Mouse (Mus musculus) neural tube, embryonic 13.5 days (tissue): ENCODE measurements around the gene Ahdc1. TPM values are rescaled to one million over a fixed set of nuclear protein-coding genes. Genes with fewer than 3 reads are reported as not detected.

Source experiments
- ATAC-seq: fragments of 200-750 bp; cut with Nextera tagmentation; 2 replicates; pipeline ENCODE4 v1.8.0; 2017; ENCODE audit warnings: low read depth, mild to moderate bottlenecking, moderate TSS enrichment, moderate library complexity
- H3K27ac ChIP-seq: fragments of 300-500 bp; sonication (generic); replicated peaks from 2 replicates; pipeline ENCODE4 v1.5.1; 2015; ENCODE audit warnings: moderate library complexity, mild to moderate bottlenecking, inconsistent platforms
- H3K27me3 ChIP-seq: fragments of 300-500 bp; sonication (generic); 2 replicates; pipeline ENCODE4 v1.6.1; 2015; ENCODE audit warnings: mild to moderate bottlenecking, inconsistent platforms
- H3K36me3 ChIP-seq: fragments of 300-500 bp; sonication (generic); 2 replicates; pipeline ENCODE4 v1.6.1; 2015; ENCODE audit warnings: mild to moderate bottlenecking, inconsistent platforms
- H3K4me1 ChIP-seq: fragments of 300-500 bp; sonication (generic); replicated peaks from 2 replicates; pipeline ENCODE4 v1.6.1; 2015; ENCODE audit warnings: inconsistent platforms
- H3K4me2 ChIP-seq: fragments of 300-500 bp; sonication (generic); 2 replicates; pipeline ENCODE4 v1.6.1; 2015; ENCODE audit warnings: inconsistent platforms, mild to moderate bottlenecking, moderate library complexity
- H3K4me3 ChIP-seq: fragments of 300-500 bp; sonication (generic); 2 replicates; pipeline ENCODE4 v1.5.1; 2015; ENCODE audit warnings: mild to moderate bottlenecking, inconsistent platforms
- H3K9ac ChIP-seq: fragments of 300-500 bp; sonication (generic); 2 replicates; pipeline ENCODE4 v1.6.1; 2015; ENCODE audit warnings: moderate library complexity, mild to moderate bottlenecking, inconsistent platforms
- H3K9me3 ChIP-seq: fragments of 300-500 bp; sonication (generic); 2 replicates; pipeline ENCODE4 v1.6.1; 2016; ENCODE audit warnings: inconsistent platforms
- WGBS: fragments of 180-500 bp; shearing (Covaris S2); methylation state at CpG from one replicate; pipeline ENCODE4 v1.1.7; 2015; 5-methylcytosine and 5-hydroxymethylcytosine counted together
- polyA plus RNA-seq: library from polyadenylated mRNA; unstranded; fragments of >200 nt; fragmentation: Nextera tagmentation; extraction: Ambion mirVana; gene quantifications from 2 replicates; pipeline ENCODE4 v1.2.1, GENCODE M21; 2015

Ahdc1 gene
- polyA plus RNA-seq, 1 experiment from 2014 or later = 9.4 TPM

GRCm38 (mm10) chr4:133023636-133024035 is 12.6 kb downstream of the Ahdc1 start:
- Histone ChIP-seq H3K4me2 (no peak overlapping the region), H3K36me3 (no peaks in the 10 kb centered on the region; the same call in 1 of the 2 replicates), H3K27me3 (no peaks in the 10 kb centered on the region), H3K9ac (no peak overlapping the region), H3K4me3 (no peak overlapping the region), H3K4me1 (peaks cover 89% of the 10 kb centered on the region), H3K27ac (peak overlapping the region; percentile 79), H3K9me3 (no peaks in the 10 kb centered on the region)
- 79% methylated on average over 6 of the region's 6 CpGs for WGBS
- ATAC-seq = no peak

- peak overlapping the region; percentile 23; the same call in 1 of the 2 replicates for H3K9ac ChIP-seq
- peak overlapping the region; percentile 33; the same call in 1 of the 2 replicates for H3K4me2 ChIP-seq
- no peaks in the 10 kb centered on the region for H3K27me3 ChIP-seq
- ATAC-seq = no peak; the same call in 1 of the 2 replicates
- H3K4me3 ChIP-seq = no peak overlapping the region
- peak overlapping the region; percentile 79 for H3K27ac ChIP-seq
- no peaks in the 10 kb centered on the region; the same call in 1 of the 2 replicates for H3K36me3 ChIP-seq
- H3K4me1 ChIP-seq = peaks cover 87% of the 10 kb centered on the region
- WGBS = 25% methylated on average over 3 of the region's 4 CpGs
- no peaks in the 10 kb centered on the region for H3K9me3 ChIP-seq
Observed at GRCm38 (mm10) chr4:133024404-133024803, 13.3 kb downstream of the Ahdc1 start.

- H3K4me2 ChIP-seq = peak overlapping the region; percentile 33
- no peak overlapping the region for H3K4me3 ChIP-seq
- peak overlapping the region; percentile 23 for H3K9ac ChIP-seq
- H3K4me1 ChIP-seq = peaks cover 84% of the 10 kb centered on the region
- H3K9me3 ChIP-seq = no peaks in the 10 kb centered on the region
- WGBS = 27% methylated on average over 9 of the region's 10 CpGs
- H3K36me3 ChIP-seq = no peaks in the 10 kb centered on the region; the same call in 1 of the 2 replicates
- H3K27me3 ChIP-seq = no peaks in the 10 kb centered on the region
- peak; percentile 17; the same call in 1 of the 2 replicates for ATAC-seq
- H3K27ac ChIP-seq = peak overlapping the region; percentile 79
Observed at GRCm38 (mm10) chr4:133024969-133025685, 14.1 kb downstream of the Ahdc1 start.

GRCm38 (mm10) chr4:133026272-133026671 is 15.2 kb downstream of the Ahdc1 start:
- 71% methylated on average over 10 of the region's 10 CpGs for WGBS
- no peaks in the 10 kb centered on the region for H3K27me3 ChIP-seq
- H3K4me3 ChIP-seq = no peak overlapping the region
- no peak overlapping the region for H3K4me2 ChIP-seq
- no peak for ATAC-seq
- no peaks in the 10 kb centered on the region; the same call in 1 of the 2 replicates for H3K36me3 ChIP-seq
- peaks cover 73% of the 10 kb centered on the region for H3K4me1 ChIP-seq
- H3K9ac ChIP-seq = peak overlapping the region; percentile 23; the same call in 1 of the 2 replicates
- no peaks in the 10 kb centered on the region for H3K9me3 ChIP-seq
- H3K27ac ChIP-seq = peak overlapping the region; percentile 79

- H3K4me2 ChIP-seq = no peak overlapping the region
- no peaks in the 10 kb centered on the region for H3K9me3 ChIP-seq
- no peaks in the 10 kb centered on the region; the same call in 1 of the 2 replicates for H3K36me3 ChIP-seq
- no peaks in the 10 kb centered on the region for H3K27me3 ChIP-seq
- H3K9ac ChIP-seq = no peak overlapping the region
- peaks cover 67% of the 10 kb centered on the region for H3K4me1 ChIP-seq
- ATAC-seq = no peak
- peak overlapping the region; percentile 79; the same call in 1 of the 2 replicates for H3K27ac ChIP-seq
- WGBS = 23% methylated on average over 2 of the region's 2 CpGs
- H3K4me3 ChIP-seq = no peak overlapping the region
Observed at GRCm38 (mm10) chr4:133026826-133027375, 15.8 kb downstream of the Ahdc1 start.

GRCm38 (mm10) chr4:133027721-133028120 is 16.7 kb downstream of the Ahdc1 start:
- Histone ChIP-seq H3K4me3 (no peak overlapping the region), H3K9me3 (no peaks in the 10 kb centered on the region), H3K36me3 (no peaks in the 10 kb centered on the region; the same call in 1 of the 2 replicates), H3K9ac (no peak overlapping the region), H3K27ac (no peak overlapping the region), H3K4me1 (peaks cover 58% of the 10 kb centered on the region), H3K27me3 (no peaks in the 10 kb centered on the region), H3K4me2 (no peak overlapping the region)
- ATAC-seq = no peak
- WGBS = 76% methylated on average over 10 of the region's 10 CpGs

- H3K4me1 ChIP-seq = peaks cover 54% of the 10 kb centered on the region
- no peaks in the 10 kb centered on the region for H3K27me3 ChIP-seq
- H3K36me3 ChIP-seq = no peaks in the 10 kb centered on the region; the same call in 1 of the 2 replicates
- WGBS = 89% methylated on average over 6 of the region's 6 CpGs
- no peak for ATAC-seq
- H3K9me3 ChIP-seq = no peaks in the 10 kb centered on the region
- H3K9ac ChIP-seq = no peak overlapping the region
- H3K4me2 ChIP-seq = no peak overlapping the region
- H3K4me3 ChIP-seq = no peak overlapping the region
- H3K27ac ChIP-seq = no peak overlapping the region
Observed at GRCm38 (mm10) chr4:133028193-133028592, 17.1 kb downstream of the Ahdc1 start.

GRCm38 (mm10) chr4:133028875-133029274 is 17.8 kb downstream of the Ahdc1 start:
- Histone ChIP-seq H3K36me3 (no peaks in the 10 kb centered on the region; the same call in 1 of the 2 replicates), H3K4me1 (peaks cover 47% of the 10 kb centered on the region), H3K4me2 (no peak overlapping the region), H3K4me3 (no peak overlapping the region), H3K27me3 (no peaks in the 10 kb centered on the region), H3K9ac (no peak overlapping the region), H3K9me3 (no peaks in the 10 kb centered on the region), H3K27ac (no peak overlapping the region)
- no peak for ATAC-seq
- WGBS = 93% methylated on average over 6 of the region's 6 CpGs

- H3K27me3 ChIP-seq = peaks cover 17% of the 10 kb centered on the region
- no peak overlapping the region for H3K4me2 ChIP-seq
- no peak overlapping the region for H3K9ac ChIP-seq
- H3K4me3 ChIP-seq = no peak overlapping the region
- no peaks in the 10 kb centered on the region; the same call in 1 of the 2 replicates for H3K36me3 ChIP-seq
- H3K9me3 ChIP-seq = no peaks in the 10 kb centered on the region
- no peak overlapping the region for H3K27ac ChIP-seq
- peaks cover 27% of the 10 kb centered on the region for H3K4me1 ChIP-seq
- no peak for ATAC-seq
- WGBS = 93% methylated on average over 8 of the region's 8 CpGs
Observed at GRCm38 (mm10) chr4:133032410-133033095, 21.5 kb downstream of the Ahdc1 start.

- H3K9ac ChIP-seq = no peak overlapping the region
- H3K27ac ChIP-seq = no peak overlapping the region
- H3K4me1 ChIP-seq = peaks cover 39% of the 10 kb centered on the region
- 80% methylated on average over 10 of the region's 10 CpGs for WGBS
- ATAC-seq = no peak
- peaks cover 25% of the 10 kb centered on the region for H3K27me3 ChIP-seq
- no peaks in the 10 kb centered on the region for H3K9me3 ChIP-seq
- H3K4me2 ChIP-seq = no peak overlapping the region
- H3K36me3 ChIP-seq = no peaks in the 10 kb centered on the region
- no peak overlapping the region for H3K4me3 ChIP-seq
Observed at GRCm38 (mm10) chr4:133034478-133034877, 23.4 kb downstream of the Ahdc1 start.

GRCm38 (mm10) chr4:133035446-133035845 is 24.4 kb downstream of the Ahdc1 start:
- H3K4me3 ChIP-seq = no peak overlapping the region
- no peak overlapping the region; the same call in 1 of the 2 replicates for H3K9ac ChIP-seq
- H3K36me3 ChIP-seq = no peaks in the 10 kb centered on the region
- no peak for ATAC-seq
- peaks cover 30% of the 10 kb centered on the region for H3K27me3 ChIP-seq
- peaks cover 45% of the 10 kb centered on the region for H3K4me1 ChIP-seq
- no peak overlapping the region for H3K4me2 ChIP-seq
- 91% methylated on average over 1 of the region's 1 CpGs for WGBS
- no peaks in the 10 kb centered on the region for H3K9me3 ChIP-seq
- no peak overlapping the region for H3K27ac ChIP-seq

GRCm38 (mm10) chr4:133035946-133036345 is 24.9 kb downstream of the Ahdc1 start:
- ATAC-seq = no peak
- H3K27ac ChIP-seq = no peak overlapping the region
- H3K4me1 ChIP-seq = peaks cover 50% of the 10 kb centered on the region
- H3K36me3 ChIP-seq = no peaks in the 10 kb centered on the region
- no peak overlapping the region for H3K9ac ChIP-seq
- 71% methylated on average over 3 of the region's 3 CpGs for WGBS
- H3K4me2 ChIP-seq = no peak overlapping the region
- no peaks in the 10 kb centered on the region for H3K9me3 ChIP-seq
- peaks cover 30% of the 10 kb centered on the region for H3K27me3 ChIP-seq
- no peak overlapping the region for H3K4me3 ChIP-seq
